Mouse (Mus musculus): Measurements from ENCODE around the gene Pdxk.

- TF ChIP-seq TAL1 (IDR thresholded peaks at IDR 0.05; ENCODE audit: low read length) (no peak), GATA1 (IDR thresholded peaks at IDR 0.05; ENCODE audit: low read length) (no peak)
Observed at GRCm38 (mm10) chr10:78450761-78451160, 14.0 kb downstream of the Pdxk start.
